Mouse (Mus musculus): ENCODE measurements at regions not wholly inside any gene's neighbourhood (a gene's known extent, or its start where the extent isn't known, plus 50 kb on each side); places are given as distances from the start of the nearest gene placed in this dataset.

DNA sequence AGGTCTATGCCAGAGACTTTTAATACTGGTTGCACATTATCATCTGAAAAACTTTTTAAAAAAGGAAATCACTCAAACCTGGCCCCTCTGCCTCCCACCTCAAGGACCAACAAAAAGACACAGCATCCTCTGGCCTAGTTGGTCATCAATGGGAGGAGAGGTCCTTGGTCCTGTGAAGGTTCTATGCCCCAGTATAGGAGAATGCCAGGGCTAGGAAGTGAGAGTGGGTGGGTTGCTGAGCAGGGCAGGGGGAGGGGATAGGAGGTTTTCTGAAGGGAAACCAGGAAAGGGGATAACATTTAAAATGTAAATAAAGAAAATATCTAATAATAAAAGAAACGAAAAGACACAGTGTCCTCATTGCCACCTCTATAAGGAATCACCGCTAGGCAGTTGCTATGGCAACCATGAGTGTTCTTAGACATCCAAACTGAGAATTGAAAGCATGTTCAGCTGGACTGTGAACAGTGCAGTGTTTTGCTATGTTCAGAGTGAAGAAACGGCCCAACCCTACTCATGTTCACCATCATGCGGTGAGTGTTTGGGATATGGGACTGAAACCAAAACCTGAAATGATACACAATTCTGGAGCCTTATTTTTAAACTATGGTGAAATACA lies 82.5 kb upstream of the 4933402D24Rik start:
- DNase-seq (ENCODE audit: low read depth): no peak

DNA sequence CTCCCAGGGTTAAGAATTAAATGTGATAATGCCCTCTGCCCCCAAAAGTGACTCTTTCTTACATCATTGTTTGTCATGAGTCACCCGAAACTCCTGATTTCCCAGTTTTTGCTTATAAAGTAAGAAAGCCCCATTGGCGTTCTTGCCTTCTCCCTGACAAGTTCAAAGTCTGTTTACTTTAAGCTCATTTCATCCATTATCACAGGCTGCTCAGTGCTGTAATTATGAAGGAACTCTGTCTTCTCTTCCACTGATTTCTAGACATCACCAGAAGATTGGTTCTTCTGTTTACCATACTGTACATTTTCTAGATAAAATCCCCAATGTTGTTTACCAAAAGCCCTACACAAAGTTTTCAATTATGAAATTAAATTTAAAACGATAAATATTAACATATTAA lies 81.2 kb upstream of the 4933402D24Rik start:
- DNase-seq (ENCODE audit: low read depth): no peak

DNA sequence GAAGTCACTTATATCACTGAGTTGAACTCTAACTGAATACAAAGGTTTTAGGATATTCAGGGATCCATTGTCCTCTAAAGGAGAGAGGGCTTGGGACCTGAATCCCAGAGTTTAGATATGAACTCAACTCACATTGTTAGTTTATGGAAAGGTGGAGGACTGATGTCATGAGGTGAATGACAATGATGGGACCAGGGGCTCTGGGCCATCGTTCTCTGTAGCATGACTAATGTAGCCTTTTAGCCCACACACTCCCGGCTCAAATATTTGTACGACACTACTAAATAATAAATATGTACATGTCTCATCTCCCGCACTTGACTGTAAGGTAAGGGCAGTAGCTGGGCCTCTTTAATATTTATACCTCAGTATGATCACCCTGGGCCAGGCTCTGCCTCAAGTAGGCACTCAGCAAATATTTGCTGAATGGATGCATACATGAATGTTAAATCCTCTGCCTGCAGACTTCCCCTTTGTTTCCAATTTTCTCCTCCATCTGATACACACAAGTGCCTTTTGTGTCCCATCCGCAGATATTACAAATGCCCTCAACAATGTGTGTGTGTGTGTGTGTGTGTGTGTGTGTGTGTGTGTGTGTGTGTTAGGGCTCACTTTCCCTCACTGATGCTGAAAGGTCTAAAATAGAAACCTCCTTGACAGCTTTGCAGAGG lies 59.2 kb upstream of the 4933402D24Rik start:
- DNase-seq (ENCODE audit: low read depth): no peak

DNA sequence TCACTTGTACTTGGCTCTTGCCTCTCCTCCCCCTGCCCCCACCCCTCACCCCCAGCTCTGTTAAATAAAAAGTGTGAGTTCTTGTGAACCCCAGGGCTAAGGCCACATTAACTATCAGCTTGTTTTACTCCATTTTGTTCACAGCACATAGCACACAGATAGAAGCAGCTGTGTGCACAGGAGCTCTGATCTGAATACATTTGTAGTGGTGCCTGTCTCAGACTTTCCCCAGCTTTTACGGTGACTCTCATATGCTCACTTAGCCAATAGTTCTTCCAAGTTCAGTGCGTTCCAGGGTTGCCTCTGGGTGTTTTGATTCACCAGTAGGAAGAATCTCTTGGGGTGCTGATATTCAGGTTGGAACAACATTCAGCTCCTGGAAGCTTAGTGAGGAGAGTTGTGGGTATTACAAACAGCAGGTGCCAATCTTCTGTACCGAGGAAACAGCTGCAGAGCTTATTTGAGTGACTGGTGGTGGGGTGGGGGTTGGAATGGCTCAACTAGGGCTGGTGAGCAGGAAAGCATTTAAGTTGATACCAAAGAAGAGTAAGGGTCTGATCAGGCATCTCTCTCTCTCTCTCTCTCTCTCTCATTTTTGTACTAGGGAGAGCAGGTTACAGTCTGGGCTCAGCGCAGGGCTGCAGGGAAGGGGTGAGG lies 51.7 kb upstream of the 4933402D24Rik start:
- no peak for DNase-seq (ENCODE audit: low read depth)

DNA sequence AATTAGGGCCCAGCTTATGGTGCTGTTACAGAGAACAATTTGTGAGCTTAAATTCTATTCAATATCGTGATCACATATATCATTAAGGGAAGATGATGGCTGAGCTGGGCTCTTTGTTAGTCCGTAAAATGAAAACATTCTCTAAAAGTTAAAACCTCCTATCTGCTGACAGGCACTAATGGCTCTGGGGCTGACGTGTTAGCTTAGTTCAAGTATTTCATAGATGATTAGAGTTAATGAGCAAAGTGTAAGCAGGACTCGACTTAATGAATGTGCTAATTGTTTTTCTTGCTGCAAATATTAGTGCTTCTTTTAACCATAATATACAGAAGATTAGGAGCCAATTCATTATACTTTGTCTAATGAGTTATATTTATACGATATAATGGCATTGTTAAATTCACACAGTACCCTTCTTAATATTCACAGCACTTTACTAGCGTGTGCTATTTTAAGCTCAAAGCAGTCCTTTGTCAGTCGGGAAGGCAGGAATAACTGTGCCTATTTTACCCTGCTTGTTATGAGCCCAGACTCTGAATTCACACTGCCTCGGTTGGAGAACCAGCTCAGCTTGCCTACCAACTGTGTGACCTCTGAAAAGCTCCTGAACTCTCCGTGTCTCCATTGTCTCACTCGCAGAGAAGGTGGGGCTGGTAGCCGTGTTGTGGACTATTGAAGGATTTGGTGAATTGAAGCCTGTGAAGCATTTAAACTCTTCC lies 50.6 kb upstream of the 4933402D24Rik start:
- no peak for DNase-seq (ENCODE audit: low read depth)
